Mouse (Mus musculus) left cerebral cortex, adult 11 months (tissue): ENCODE results near the gene Pou4f1.
"Not testable (repeated sequence)": the region's sequence is repeated elsewhere in the genome, so short reads cannot be mapped to it uniquely, and the experiment has no call there.

Experiments
- DNase-seq: peaks from one replicate; pipeline ENCODE4 v3.0.0; 2022; ENCODE audit warnings: low spot score

The Pou4f1 gene

GRCm38 (mm10) chr14:104467966-104468622 lies at the start of gene Pou4f1:
Gene Pou4f1 (minus strand): TSS chr14:104467999.
- DNase-seq = no peak

DNA sequence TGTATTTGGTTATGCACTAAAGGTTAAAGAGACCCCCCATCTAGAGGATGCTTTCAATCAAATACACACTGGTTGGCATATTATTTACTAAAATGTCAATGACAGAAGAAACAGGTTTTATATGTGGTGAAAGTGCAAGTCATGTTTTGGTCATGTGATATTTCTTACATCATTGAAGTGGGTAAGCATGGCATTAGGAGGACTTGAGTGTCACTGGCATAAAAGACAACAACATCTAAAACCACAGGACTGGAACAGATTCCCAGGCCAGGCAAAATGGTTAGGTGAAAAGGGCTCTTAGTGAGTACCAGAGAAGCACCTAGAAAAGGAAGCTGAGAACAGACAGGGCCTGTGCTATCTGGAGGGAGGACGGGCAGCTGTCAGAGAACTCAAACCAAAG lies 43.9 kb upstream of the Pou4f1 start:
- DNase-seq = no peak

GRCm38 (mm10) chr14:104502761-104503160 lies 35.0 kb upstream of the Pou4f1 start:
- DNase-seq = not testable (repeated sequence)

DNA sequence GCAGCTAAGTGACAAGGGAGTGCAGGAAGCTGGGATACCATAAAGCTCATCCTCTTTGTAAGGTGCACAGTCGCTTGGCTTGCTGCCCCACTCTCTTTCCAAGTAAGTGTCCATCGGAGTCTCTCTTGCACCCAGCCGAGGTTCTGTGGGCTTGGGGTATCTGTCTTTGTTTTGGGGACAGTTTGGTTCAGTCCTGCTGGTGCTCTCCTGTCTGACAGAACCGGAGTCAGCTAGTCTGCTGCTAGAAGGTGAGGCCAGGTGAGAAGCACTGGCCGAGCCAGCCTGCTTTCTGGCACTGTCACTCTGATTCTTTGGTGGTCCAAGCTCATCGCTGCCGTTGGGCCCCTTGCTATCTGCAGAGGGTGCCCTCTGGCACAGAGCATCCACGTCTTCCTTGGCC lies 12.0 kb upstream of the Pou4f1 start:
- DNase-seq = no peak

GRCm38 (mm10) chr14:104478593-104478992 lies 10.8 kb upstream of the Pou4f1 start:
- no peak for DNase-seq

GRCm38 (mm10) chr14:104477616-104478015 lies 9.8 kb upstream of the Pou4f1 start:
- DNase-seq = no peak

DNA sequence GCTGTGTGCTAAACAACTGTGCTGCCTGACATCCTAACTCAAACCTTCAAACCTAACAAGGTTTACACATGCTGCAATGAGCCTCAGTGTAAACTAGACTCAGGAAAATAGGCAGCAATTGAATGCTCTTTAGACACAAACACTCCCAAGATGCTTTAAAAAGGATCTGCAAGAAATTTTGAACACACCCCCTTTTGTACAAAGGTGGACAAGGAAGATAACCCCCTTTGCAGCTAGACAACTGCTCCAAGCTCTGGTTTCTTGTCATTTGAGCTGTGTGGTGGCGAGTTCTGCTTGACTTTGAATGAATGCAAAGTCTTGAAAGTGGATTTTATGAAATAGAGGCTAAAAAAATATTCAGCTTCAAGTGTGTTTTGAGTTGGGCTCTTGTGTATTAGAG lies 7.6 kb upstream of the Pou4f1 start:
- no peak for DNase-seq

GRCm38 (mm10) chr14:104468623-104468970 lies 798 bp upstream of the Pou4f1 start:
- DNase-seq = no peak

DNA sequence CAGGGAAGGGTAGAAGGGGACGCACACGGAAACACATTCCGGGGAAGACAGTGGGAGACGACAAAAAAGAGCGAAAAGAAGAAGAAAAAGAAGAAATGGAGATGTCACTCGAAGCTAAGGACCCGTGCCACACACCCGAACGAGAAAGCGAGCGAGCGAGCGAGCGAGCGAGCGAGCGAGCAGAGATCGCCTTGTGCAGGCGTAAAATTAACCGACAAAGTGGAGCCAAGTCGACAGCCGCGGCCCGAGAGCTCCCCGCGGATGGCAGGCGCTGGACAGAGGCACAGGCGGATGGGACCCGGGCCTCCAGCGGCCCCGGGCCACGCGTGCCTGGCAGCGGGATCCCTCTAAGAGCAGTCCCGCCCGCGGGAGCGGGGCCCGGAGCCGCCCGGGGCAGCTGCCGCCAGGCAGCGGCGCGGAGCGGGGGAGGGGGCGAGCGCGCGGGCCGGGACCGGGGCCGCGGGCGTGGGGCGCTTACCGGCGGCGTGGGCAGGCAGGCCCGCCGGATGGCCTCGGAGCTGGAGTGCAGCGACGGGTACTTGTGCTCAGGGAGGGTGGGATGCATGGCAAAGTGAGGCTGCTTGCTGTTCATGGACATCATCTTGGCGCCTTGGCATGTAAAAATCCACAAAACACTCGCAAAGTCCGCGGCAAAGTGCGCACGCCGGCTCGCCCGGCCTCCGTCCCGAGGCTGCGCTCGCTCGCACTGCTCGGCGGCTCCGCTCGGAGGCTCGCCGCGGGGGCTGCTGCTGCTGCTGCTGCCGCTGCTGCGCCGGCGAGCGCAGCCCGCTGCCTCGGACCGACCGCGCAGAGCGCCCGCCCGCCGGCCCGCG lies 450 bp downstream of the Pou4f1 start:
- DNase-seq = no peak

DNA sequence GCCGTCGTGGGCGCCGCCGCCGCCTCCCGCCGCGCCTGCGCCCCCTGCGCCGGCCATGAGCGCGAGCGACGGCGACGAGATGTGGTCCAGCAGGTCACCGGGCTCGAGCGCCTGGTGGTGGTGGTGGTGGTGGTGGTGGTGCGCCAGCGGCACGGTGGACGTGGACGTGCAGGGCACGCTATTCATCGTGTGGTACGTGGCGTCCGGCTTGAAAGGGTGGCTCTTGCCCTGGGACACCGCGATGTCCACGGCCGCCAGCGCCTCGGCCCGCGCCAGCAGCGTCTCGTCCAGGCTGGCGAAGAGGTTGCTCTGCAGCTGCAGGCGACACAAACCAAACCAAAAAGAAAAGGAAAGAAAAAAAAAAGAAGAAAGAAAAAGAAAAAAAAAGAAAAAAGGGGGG lies 1.2 kb downstream of the Pou4f1 start:
- no peak for DNase-seq

- DNase-seq = no peak
These were observed 2.1 kb downstream of the Pou4f1 start for GRCm38 (mm10) chr14:104465483-104466235.

DNA sequence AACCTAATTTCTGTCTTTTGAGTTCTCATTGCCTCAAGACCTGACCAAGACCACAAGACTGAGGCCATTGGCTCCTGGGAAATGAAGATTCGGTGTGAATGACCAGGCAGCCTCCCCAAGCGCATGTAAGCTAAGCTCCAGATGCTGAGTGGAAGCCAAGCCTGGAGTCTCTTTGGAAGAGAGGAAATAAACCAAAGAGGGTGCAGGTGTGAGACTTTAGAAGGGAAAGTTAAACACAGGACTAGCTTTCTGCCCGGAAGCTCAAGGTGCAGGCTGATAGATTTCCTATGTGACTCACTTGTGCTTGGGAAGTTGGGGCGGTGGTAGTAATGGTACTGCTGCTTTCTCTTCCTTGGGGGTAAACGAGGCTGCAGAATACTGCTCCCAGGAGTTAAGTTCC lies 3.0 kb downstream of the Pou4f1 start:
- no peak for DNase-seq

GRCm38 (mm10) chr14:104463631-104464250 lies 4.1 kb downstream of the Pou4f1 start:
- no peak for DNase-seq

- DNase-seq = no peak
These were observed 6.2 kb downstream of the Pou4f1 start for GRCm38 (mm10) chr14:104461286-104462240.

DNA sequence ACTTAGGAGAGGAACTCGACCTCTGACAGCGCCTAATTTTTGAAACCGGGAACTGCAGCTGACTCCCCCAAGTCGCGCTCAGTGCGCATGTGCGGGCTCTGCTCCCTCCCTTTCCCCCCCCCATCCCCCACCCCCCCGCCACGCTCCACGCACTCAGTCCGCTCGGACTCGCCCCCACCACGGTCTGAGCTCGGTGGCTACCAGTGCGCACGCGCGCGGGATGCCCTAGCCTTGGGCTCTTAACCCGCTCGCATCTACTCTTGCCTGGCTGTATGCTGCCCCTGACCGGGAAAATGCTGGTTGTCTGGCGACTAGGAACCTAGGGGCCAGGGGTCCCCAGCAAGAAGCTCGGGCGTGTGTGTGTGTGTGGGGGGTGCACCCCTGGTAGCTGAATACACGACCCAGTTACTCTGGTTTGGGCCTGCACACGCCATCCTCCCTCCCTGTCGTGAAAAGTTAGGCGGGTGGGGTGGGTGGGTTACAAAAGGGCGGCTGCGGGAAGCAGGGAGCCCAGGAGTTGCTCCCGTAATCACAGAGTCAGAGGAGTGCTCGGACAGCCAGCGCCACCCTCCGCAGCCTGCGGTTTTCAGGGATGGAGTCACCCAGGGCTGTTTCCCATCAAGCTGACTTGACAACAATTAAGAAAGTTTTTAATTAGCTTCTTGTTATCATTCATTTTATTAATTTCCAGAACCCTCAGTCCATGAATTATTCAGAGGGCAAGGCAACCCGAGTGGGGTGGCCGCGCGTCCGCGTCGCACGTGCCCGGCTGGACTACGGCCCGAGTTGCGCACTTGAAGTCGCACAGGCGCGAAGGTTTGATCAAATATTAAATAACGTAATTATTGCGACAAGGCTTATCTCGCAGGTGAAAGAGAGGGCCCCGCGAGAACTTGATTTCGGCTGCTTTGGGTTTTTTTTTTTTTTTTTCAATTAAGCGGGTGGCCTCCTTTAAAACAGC lies 7.2 kb downstream of the Pou4f1 start:
- DNase-seq = no peak

DNA sequence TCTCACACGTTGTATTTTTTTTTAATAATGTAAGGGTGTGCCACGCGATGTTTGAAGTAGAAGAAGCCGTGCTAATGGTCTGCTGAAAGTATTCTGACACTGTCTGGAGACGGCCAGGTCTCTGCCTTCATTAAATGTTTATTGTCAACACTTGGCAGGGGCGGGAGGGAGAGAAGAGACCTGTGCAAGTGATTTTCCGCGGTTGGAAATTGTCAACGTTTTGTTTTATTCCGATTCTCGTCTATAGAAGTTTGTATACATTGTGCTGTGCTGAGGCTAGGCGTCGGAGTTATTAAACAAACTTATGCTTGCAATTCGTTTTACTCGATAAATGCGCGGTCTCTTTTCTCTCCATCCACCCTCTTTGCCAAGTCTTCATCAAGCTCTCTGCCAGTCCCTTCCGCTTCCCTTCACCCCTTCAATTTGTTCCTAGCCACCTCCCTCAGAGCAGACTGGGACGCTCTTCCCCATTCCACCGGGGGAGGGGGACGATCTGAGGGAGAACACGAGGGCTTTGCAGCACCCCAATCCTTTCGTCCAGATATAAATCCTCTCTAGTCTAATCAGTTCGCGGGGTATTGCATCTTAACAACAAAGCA lies 8.2 kb downstream of the Pou4f1 start:
- DNase-seq = no peak

- DNase-seq = no peak
These were observed 8.9 kb downstream of the Pou4f1 start for GRCm38 (mm10) chr14:104458728-104459512.

GRCm38 (mm10) chr14:104457966-104458710 lies 9.7 kb downstream of the Pou4f1 start:
- no peak for DNase-seq
